Mouse (Mus musculus) ES-Bruce4 (cell line): ENCODE data around the gene Rdx. TPM values are rescaled to one million over a fixed set of nuclear protein-coding genes. Genes with fewer than 3 reads are reported as not detected.
A peak's percentile ranks its signal among the peaks of the same experiment; 100 is the strongest.

ENCODE experiments used
- H3K27ac ChIP-seq: 2 replicates; pipeline ENCODE4 v1.5.1; 2012; ENCODE audit warnings: low read length, inconsistent platforms; ENCODE audit not compliant: insufficient read depth
- H3K27me3 ChIP-seq: 2 replicates; pipeline ENCODE4 v1.6.1; 2012; ENCODE audit warnings: mild to moderate bottlenecking, low read length, inconsistent platforms; ENCODE audit not compliant: control insufficient read depth, poor library complexity, insufficient read depth, severe bottlenecking
- H3K36me3 ChIP-seq: 2 replicates; pipeline ENCODE4 v1.6.1; 2012; ENCODE audit warnings: inconsistent platforms, mild to moderate bottlenecking, low read length, moderate library complexity; ENCODE audit not compliant: control insufficient read depth, poor library complexity, insufficient read depth, severe bottlenecking
- H3K4me1 ChIP-seq: one replicate; pipeline ENCODE4 v1.8.1; 2011; ENCODE audit warnings: low read length; ENCODE audit not compliant: control insufficient read depth, insufficient read depth
- H3K4me3 ChIP-seq: 2 replicates; pipeline ENCODE4 v1.5.1; 2011; ENCODE audit warnings: low read depth, mild to moderate bottlenecking, low read length
- H3K9ac ChIP-seq: 2 replicates; pipeline ENCODE4 v1.6.1; 2012; ENCODE audit warnings: low read depth, mild to moderate bottlenecking, inconsistent platforms; ENCODE audit not compliant: poor library complexity, severe bottlenecking
- H3K9me3 ChIP-seq: replicated peaks from 2 replicates; pipeline ENCODE4 v1.6.1; 2012; ENCODE audit warnings: mild to moderate bottlenecking, low read length, inconsistent platforms; ENCODE audit not compliant: control insufficient read depth, poor library complexity, insufficient read depth, severe bottlenecking
- CTCF ChIP-seq: IDR thresholded peaks from one replicate; pipeline ENCODE4 v1.8.1; 2011; ENCODE audit warnings: low read depth, low read length
- EP300 ChIP-seq: IDR thresholded peaks from 2 replicates; pipeline ENCODE4 v1.6.1; 2011; ENCODE audit warnings: low read depth, low read length; ENCODE audit not compliant: insufficient read depth
- POLR2A ChIP-seq: IDR thresholded peaks from one replicate; pipeline ENCODE4 v1.8.1; 2011; ENCODE audit warnings: low read length; ENCODE audit not compliant: insufficient read depth
- polyA plus RNA-seq: library from polyadenylated mRNA; stranded (reverse); fragments of >200 nt; gene quantifications from 2 replicates; pipeline ENCODE4 v1.2.4, GENCODE M21; 2011; ENCODE audit warnings: low read depth; ENCODE audit not compliant: missing spikeins, insufficient read depth, insufficient read length

Rdx gene
- polyA plus RNA-seq = 143 and 157 TPM in 2 replicates

DNA sequence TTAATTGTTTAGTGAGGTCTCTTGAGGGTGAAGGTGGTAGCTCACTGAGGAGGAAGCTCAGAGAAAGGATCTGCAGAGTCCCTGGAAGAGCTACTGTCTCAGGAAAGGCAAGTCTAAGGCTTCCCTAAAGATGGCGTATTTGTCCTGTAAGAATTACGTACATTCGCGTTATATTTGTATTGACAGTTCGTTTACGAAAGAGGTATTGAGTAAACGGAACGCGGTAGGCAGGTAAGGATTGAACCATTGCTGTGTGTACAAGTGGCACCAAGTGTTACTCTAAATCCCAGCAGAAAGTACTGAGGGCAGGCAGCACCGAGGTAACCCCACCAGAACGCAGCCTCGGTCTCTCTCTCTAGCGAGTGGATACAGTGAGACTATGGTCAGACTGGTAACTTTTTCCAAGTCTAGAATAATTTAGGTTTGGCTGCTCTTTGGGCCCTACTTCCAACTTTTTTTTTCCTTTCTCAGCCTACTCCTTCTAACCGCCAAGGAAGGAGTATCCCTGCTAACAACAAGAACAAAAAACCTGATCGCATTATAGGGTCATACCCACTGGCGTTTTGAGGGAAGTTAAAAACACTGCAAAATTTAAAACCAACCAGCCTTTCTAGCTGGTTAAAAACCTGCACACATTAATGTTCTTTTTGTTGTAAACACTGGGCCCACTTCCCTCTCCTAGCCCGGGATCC is at the start of gene Rdx:
TSS of gene Rdx (plus strand) at position 45 of the 692 bp plus-strand sequence.
- Histone ChIP-seq H3K27me3 (no peaks in the 10 kb centered on the region), H3K9me3 (no peaks in the 10 kb centered on the region), H3K4me3 (peak within 1 kb of the TSS; percentile 82), H3K9ac (peak within 1 kb of the TSS; percentile 98), H3K36me3 (no peaks in the 10 kb centered on the region), H3K4me1 (no peaks in the 10 kb centered on the region), H3K27ac (no peak within 1 kb of the TSS)
- no peak for TF ChIP-seq CTCF
- no peak for TF ChIP-seq POLR2A
- no peak for TF ChIP-seq EP300

DNA sequence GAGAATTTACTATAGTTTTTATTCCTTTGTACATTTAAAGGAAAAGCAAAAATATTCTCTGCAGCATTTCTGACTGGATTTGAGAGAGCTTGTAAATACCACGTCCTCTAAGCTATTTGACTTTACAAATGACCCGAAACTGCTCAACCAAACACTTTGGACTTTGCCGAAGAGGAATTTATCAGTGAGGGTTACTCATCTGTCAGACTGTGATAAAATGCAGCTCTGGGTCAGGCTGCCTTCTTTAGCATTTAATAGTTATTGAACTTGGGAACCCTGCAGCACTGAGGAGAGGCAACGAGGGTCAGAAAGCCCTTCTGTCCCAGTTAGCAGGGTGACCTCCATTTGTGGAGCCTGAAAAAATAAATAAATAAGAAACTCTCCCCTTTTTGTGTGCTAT is 43.5 kb upstream of the Rdx start:
- Histone ChIP-seq H3K9me3 (no peaks in the 10 kb centered on the region), H3K4me1 (no peaks in the 10 kb centered on the region), H3K27ac (no peak overlapping the region), H3K36me3 (no peaks in the 10 kb centered on the region), H3K9ac (no peak overlapping the region), H3K27me3 (no peaks in the 10 kb centered on the region), H3K4me3 (no peak overlapping the region)
- TF ChIP-seq POLR2A (no peak), CTCF (no peak), EP300 (no peak)

DNA sequence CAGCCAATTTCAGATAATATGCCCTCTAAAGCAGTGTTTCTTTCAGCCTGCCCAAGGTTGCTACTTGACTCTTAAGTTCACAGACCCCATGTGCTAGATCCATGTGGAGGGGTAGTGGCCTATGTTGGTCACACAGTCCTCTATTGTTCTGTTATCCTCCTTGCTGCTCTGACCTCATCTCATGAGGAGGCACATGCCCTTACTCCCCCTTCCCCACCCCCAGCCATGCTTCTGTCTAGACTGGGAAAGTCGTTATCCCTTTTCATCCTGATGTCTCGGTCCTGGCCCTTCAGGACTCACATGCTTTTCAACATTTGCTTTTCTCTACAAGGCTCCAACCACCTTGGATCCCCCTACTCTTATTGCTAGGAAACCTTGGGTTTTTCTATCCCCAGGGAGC is 39.6 kb upstream of the Rdx start:
- Histone ChIP-seq H3K4me1 (no peaks in the 10 kb centered on the region), H3K9me3 (no peaks in the 10 kb centered on the region)
- no peak for TF ChIP-seq CTCF
- no peak for TF ChIP-seq POLR2A
- TF ChIP-seq EP300 = no peak

DNA sequence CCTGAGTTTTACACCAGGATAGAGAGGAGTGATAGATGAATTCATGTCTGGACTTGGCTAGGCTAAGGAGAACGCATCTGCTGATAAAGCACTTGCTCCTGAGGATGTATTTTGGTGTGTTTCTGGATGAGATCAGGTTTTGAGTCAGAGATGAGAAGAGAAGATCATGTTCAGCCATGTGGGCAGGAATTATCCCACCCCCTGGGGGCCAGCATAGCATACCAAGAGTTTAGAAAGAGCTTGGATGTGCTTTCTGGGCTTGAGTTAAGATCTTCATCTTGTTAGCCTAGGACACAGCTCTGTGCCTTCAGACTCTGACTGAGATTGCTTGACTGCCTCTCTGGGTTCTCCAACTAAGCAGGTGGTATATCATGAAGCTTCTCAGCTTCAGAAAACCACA is 38.5 kb upstream of the Rdx start:
- no peak for TF ChIP-seq CTCF
- no peak for TF ChIP-seq EP300
- no peak for TF ChIP-seq POLR2A
- no peak overlapping the region for H3K27ac ChIP-seq
- H3K27me3 ChIP-seq = no peaks in the 10 kb centered on the region
- H3K4me1 ChIP-seq = no peaks in the 10 kb centered on the region
- no peak overlapping the region for H3K4me3 ChIP-seq
- no peaks in the 10 kb centered on the region for H3K9me3 ChIP-seq
- no peaks in the 10 kb centered on the region for H3K36me3 ChIP-seq
- no peak overlapping the region for H3K9ac ChIP-seq

More for the DNA sequence above, 39.6 kb upstream of the Rdx start:
- no peaks in the 10 kb centered on the region for H3K36me3 ChIP-seq
- no peak overlapping the region for H3K4me3 ChIP-seq
- no peak overlapping the region for H3K9ac ChIP-seq
- no peaks in the 10 kb centered on the region for H3K27me3 ChIP-seq
- no peak overlapping the region for H3K27ac ChIP-seq

DNA sequence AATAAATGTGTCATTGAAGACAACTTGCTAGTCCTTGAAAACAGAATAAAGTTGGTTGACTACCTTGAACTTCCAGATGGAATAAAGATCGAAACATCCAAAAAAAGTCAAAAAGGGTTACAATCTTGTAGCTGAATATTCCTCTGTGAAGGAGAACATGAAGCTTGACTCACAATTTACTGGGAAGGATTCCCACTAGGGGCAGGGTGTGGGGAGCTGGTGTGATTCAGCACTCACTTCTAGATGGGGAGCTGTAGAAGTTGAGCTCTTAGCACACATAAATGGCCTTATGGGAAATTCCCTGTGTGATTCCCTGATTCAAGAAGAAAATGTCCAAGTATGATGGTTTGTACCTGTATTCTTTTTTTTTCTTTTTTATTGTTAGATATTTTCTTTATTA is 34.7 kb upstream of the Rdx start:
- no peaks in the 10 kb centered on the region for H3K4me1 ChIP-seq
- H3K9me3 ChIP-seq = no peaks in the 10 kb centered on the region
- H3K27me3 ChIP-seq = no peaks in the 10 kb centered on the region
- no peak for TF ChIP-seq EP300
- no peak for TF ChIP-seq POLR2A
- no peak for TF ChIP-seq CTCF
- no peak overlapping the region for H3K4me3 ChIP-seq
- H3K36me3 ChIP-seq = no peaks in the 10 kb centered on the region
- no peak overlapping the region for H3K27ac ChIP-seq
- no peak overlapping the region for H3K9ac ChIP-seq

DNA sequence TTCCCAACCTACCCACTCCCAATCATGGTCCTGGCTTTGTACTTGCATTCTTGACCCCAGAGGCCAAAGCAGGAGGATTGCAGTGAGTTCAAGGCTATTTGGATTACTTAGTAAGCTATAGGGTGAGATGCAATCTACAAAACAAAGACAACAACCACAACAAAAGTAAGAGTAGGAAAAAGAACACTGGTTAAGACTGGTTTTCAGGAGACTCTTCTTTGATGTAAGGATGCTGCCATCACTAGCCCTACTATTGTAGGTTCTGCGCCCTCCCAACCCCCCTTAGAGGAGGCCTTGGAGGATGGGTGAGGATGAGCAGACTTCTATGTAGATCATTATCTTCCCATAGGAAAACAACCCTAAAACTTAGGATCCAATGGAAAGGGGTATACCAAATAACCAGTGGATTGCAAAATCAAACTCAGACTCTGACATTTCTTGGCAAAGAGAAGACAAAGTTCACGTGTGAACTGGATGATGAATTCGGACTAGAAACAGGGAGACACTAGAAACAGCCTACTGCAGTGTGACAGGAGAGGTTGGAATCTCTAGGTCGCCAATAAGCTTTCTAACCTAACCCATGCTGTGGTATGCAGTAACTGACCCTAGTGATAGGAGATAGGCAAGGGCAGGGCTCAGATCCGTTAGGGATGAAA is 34.1 kb upstream of the Rdx start:
- no peak for TF ChIP-seq EP300
- TF ChIP-seq CTCF = no peak
- no peak for TF ChIP-seq POLR2A
- Histone ChIP-seq H3K4me3 (no peak overlapping the region), H3K9me3 (no peaks in the 10 kb centered on the region), H3K27ac (no peak overlapping the region), H3K36me3 (no peaks in the 10 kb centered on the region), H3K27me3 (no peaks in the 10 kb centered on the region), H3K4me1 (no peaks in the 10 kb centered on the region), H3K9ac (no peak overlapping the region)
